Mouse (Mus musculus) liver, postnatal 0 days (tissue): ENCODE results near the gene Srgn. TPM values are rescaled to one million over a fixed set of nuclear protein-coding genes. Genes with fewer than 3 reads are reported as not detected.

ENCODE experiments used
- ATAC-seq: fragments of 200-750 bp; cut with Nextera tagmentation; 2 replicates; pipeline ENCODE4 v1.8.0; 2017; ENCODE audit warnings: mild to moderate bottlenecking, moderate library complexity
- DNase-seq: peaks from one replicate; pipeline ENCODE4 v3.0.0-alpha.2; 2016
- H3K27ac ChIP-seq: fragments of 300-500 bp; sonication (generic); 2 replicates; pipeline ENCODE4 v1.5.1; 2014; ENCODE audit warnings: antibody characterized with exemption, moderate library complexity, mild to moderate bottlenecking, low read depth
- H3K27me3 ChIP-seq: fragments of 300-500 bp; sonication (generic); 2 replicates; pipeline ENCODE4 v1.6.1; 2014; ENCODE audit warnings: low read length, control low read depth, mixed read lengths; ENCODE audit not compliant: insufficient read depth
- H3K36me3 ChIP-seq: fragments of 300-500 bp; sonication (generic); replicated peaks from 2 replicates; pipeline ENCODE4 v1.6.1; 2014; ENCODE audit warnings: mild to moderate bottlenecking, control low read depth, low read length, moderate library complexity, mixed read lengths; ENCODE audit not compliant: insufficient read depth
- H3K4me1 ChIP-seq: fragments of 300-500 bp; sonication (generic); 2 replicates; pipeline ENCODE4 v1.6.1; 2014; ENCODE audit warnings: antibody characterized with exemption, mild to moderate bottlenecking, control low read depth; ENCODE audit not compliant: insufficient read depth
- H3K4me2 ChIP-seq: fragments of 300-500 bp; sonication (generic); 2 replicates; pipeline ENCODE4 v1.6.1; 2014; ENCODE audit warnings: low read depth, mild to moderate bottlenecking, low read length, moderate library complexity, mixed read lengths
- H3K4me3 ChIP-seq: fragments of 300-500 bp; sonication (generic); 2 replicates; pipeline ENCODE4 v1.5.1; 2014; ENCODE audit warnings: low read depth, low read length
- H3K9ac ChIP-seq: fragments of 300-500 bp; sonication (generic); replicated peaks from 2 replicates; pipeline ENCODE4 v1.6.1; 2014; ENCODE audit warnings: mild to moderate bottlenecking, moderate library complexity
- H3K9me3 ChIP-seq: fragments of 300-500 bp; sonication (generic); 2 replicates; pipeline ENCODE4 v1.6.1; 2016; ENCODE audit warnings: mild to moderate bottlenecking, control low read depth, low read length, mixed read lengths
- CTCF ChIP-seq: sonication (generic); IDR thresholded peaks from 2 replicates; pipeline ENCODE4 v1.5.1; 2016; ENCODE audit warnings: antibody characterized with exemption, low read depth
- EP300 ChIP-seq: IDR thresholded peaks from 2 replicates; pipeline ENCODE4 v1.6.1; 2016; ENCODE audit warnings: antibody characterized with exemption, low read depth, mild to moderate bottlenecking
- WGBS: fragments of 180-500 bp; shearing (Covaris S2); extraction: QIAGEN DNeasy Blood & Tissue Kit; methylation state at CpG from one replicate; pipeline ENCODE4 v1.1.7; 2014; ENCODE audit not compliant: insufficient replicate concordance; 5-methylcytosine and 5-hydroxymethylcytosine counted together
- polyA plus RNA-seq: library from polyadenylated mRNA; unstranded; fragments of >200 nt; fragmentation: Nextera tagmentation; extraction: Ambion mirVana; gene quantifications from 2 replicates; pipeline ENCODE4 v1.2.1, GENCODE M21; 2015

Gene Srgn
- 108 and 110 TPM in 2 replicates for polyA plus RNA-seq

DNA sequence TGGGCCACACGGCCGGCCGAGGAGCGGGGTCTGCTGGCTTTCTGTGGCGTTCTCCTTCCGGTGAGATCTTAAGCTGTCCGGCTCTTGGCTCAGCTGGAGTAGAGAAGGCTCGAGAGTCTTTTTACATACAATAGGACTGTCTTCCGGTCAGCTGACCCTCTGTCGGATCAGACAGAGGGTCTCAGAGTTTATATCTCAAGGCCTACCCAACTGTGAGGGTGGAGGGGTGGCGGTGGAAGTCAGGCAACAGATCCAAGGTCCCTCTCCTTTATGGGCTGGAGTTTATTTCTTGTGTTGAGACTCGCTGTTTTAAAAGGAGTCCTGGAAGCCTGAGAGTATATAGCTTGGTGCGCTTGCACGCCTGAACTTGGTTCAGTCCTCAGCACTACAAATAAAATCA is at the start of gene Srgn:
Gene Srgn, minus strand, starts transcription at position 101 of the 400 bp plus-strand sequence.
- H3K4me3 ChIP-seq: no peak within 1 kb of the TSS
- ATAC-seq: no peak
- no peaks in the 10 kb centered on the region for H3K4me1 ChIP-seq
- DNase-seq: no peak
- no peak for TF ChIP-seq CTCF
- TF ChIP-seq EP300: no peak
- no peak within 1 kb of the TSS for H3K4me2 ChIP-seq
- WGBS: 85% methylated on average over 14 of the region's 14 CpGs
- no peaks in the 10 kb centered on the region for H3K27me3 ChIP-seq
- H3K27ac ChIP-seq: no peak within 1 kb of the TSS
- no peaks in the 10 kb centered on the region for H3K36me3 ChIP-seq
- no peak within 1 kb of the TSS for H3K9ac ChIP-seq
- no peaks in the 10 kb centered on the region for H3K9me3 ChIP-seq

DNA sequence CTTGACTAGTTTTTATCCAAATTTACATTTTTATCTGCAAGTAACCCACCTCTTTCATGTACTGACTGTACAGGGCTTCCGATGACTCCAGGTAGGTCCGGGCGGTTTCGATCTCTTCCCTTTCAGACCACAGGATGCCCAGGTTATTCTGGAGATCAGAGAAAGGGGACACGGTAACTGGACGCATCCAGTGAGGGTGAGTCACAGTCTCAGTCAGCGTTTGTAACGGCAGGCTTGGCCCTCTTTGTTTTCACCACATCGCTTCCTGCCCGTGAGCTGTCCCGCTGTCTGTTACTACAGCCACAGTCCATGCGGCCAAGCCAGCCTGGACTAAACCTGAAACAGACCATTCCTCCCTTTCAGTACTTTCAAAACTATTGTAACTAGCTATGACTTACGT is 47.8 kb upstream of the Srgn start:
- no peaks in the 10 kb centered on the region for H3K9me3 ChIP-seq
- TF ChIP-seq CTCF (no peak), EP300 (no peak)
- no peaks in the 10 kb centered on the region for H3K27me3 ChIP-seq
- H3K36me3 ChIP-seq: peaks cover 32% of the 10 kb centered on the region
- H3K9ac ChIP-seq: no peak overlapping the region
- WGBS: 91% methylated on average over 13 of the region's 13 CpGs
- H3K27ac ChIP-seq: no peak overlapping the region
- H3K4me3 ChIP-seq: no peak overlapping the region
- DNase-seq (no peak), ATAC-seq (no peak)
- peaks cover 10% of the 10 kb centered on the region for H3K4me1 ChIP-seq
- no peak overlapping the region for H3K4me2 ChIP-seq

GRCm38 (mm10) chr10:62570126-62570871 is 43.0 kb upstream of the Srgn start:
- Histone ChIP-seq H3K4me2 (no peak overlapping the region), H3K36me3 (peaks cover 59% of the 10 kb centered on the region), H3K27me3 (no peaks in the 10 kb centered on the region), H3K9ac (no peak overlapping the region), H3K4me3 (no peak overlapping the region), H3K27ac (no peak overlapping the region), H3K4me1 (no peaks in the 10 kb centered on the region), H3K9me3 (no peaks in the 10 kb centered on the region)
- 76% methylated on average over 7 of the region's 7 CpGs for WGBS
- TF ChIP-seq EP300 (no peak), CTCF (no peak)
- DNase-seq (no peak), ATAC-seq (no peak)

- no peak overlapping the region for H3K27ac ChIP-seq
- DNase-seq: no peak
- H3K27me3 ChIP-seq: no peaks in the 10 kb centered on the region
- H3K36me3 ChIP-seq: peaks cover 59% of the 10 kb centered on the region
- no peak overlapping the region for H3K4me2 ChIP-seq
- no peaks in the 10 kb centered on the region for H3K4me1 ChIP-seq
- ATAC-seq: no peak
- 51% methylated on average over 4 of the region's 4 CpGs for WGBS
- no peak overlapping the region for H3K4me3 ChIP-seq
- TF ChIP-seq CTCF (no peak), EP300 (no peak)
- no peak overlapping the region for H3K9ac ChIP-seq
- no peaks in the 10 kb centered on the region for H3K9me3 ChIP-seq
Observed at GRCm38 (mm10) chr10:62568861-62569260, 41.6 kb upstream of the Srgn start.

GRCm38 (mm10) chr10:62557736-62558135 is 30.5 kb upstream of the Srgn start:
- H3K4me1 ChIP-seq: 0 out of 2 replicates have a peak, but pooled peaks cover 2% of the 10 kb centered on the region
- WGBS: 81% methylated on average over 1 of the region's 1 CpGs
- no peak overlapping the region for H3K9ac ChIP-seq
- peaks cover 24% of the 10 kb centered on the region for H3K36me3 ChIP-seq
- no peaks in the 10 kb centered on the region for H3K9me3 ChIP-seq
- no peak overlapping the region for H3K27ac ChIP-seq
- H3K4me3 ChIP-seq: no peak overlapping the region
- H3K4me2 ChIP-seq: no peak overlapping the region
- TF ChIP-seq EP300: no peak
- TF ChIP-seq CTCF: peak; percentile 74
- no peaks in the 10 kb centered on the region for H3K27me3 ChIP-seq
- ATAC-seq (no peak), DNase-seq (peak; percentile 41)

- DNase-seq (no peak), ATAC-seq (no peak)
- Histone ChIP-seq H3K4me3 (no peak overlapping the region), H3K4me2 (no peak overlapping the region), H3K27me3 (no peaks in the 10 kb centered on the region), H3K36me3 (peaks cover 14% of the 10 kb centered on the region), H3K9me3 (no peaks in the 10 kb centered on the region), H3K9ac (no peak overlapping the region), H3K27ac (peak overlapping the region; percentile 9), H3K4me1 (0 out of 2 replicates have a peak, but pooled peaks cover 2% of the 10 kb centered on the region)
- 58% methylated on average over 6 of the region's 6 CpGs for WGBS
- no peak for TF ChIP-seq EP300
Observed at GRCm38 (mm10) chr10:62556558-62556901, 29.3 kb upstream of the Srgn start.
